Mouse (Mus musculus) gastrocnemius, postnatal 10 days (tissue): ENCODE measurements around the gene Pate4. TPM values are rescaled to one million over a fixed set of nuclear protein-coding genes. Genes with fewer than 3 reads are reported as not detected.

Experiments used
- total RNA-seq, 2 experiments: library from RNA; stranded (reverse); gene quantifications; 2 replicates each; pipeline ENCODE4 v1.2.3; 2021

Gene Pate4
- total RNA-seq, 2 experiments from 2014 or later = not detected

Other genes with a start within 250 kb of the Pate4 start
- 10 to 100 TPM; 29.5 to 37.8 TPM for gene Cdon, start 190.8 kb downstream of the Pate4 start, total RNA-seq
- not detected for gene Gm1113, start 93.7 kb downstream of the Pate4 start, total RNA-seq
- under 1 TPM; 0.05 to 0.09 TPM for gene Ddx25, start 53.4 kb downstream of the Pate4 start, total RNA-seq
- gene Pus3, start 53.3 kb downstream of the Pate4 start, total RNA-seq = 10 to 100 TPM; 10.6 to 11.9 TPM
- under 1 TPM; 0.23 to 0.52 TPM for gene Pate2, start 41.7 kb downstream of the Pate4 start, total RNA-seq
- gene Hyls1, start 41.5 kb downstream of the Pate4 start, total RNA-seq = 1 to 10 TPM; 1.4 to 2.3 TPM
- not detected for gene Pate3, start 36.3 kb upstream of the Pate4 start, total RNA-seq
- gene Pate1, start 75.4 kb upstream of the Pate4 start, total RNA-seq = not detected
- gene Gm17677, start 129.1 kb upstream of the Pate4 start, total RNA-seq = not detected
- not detected for gene Gm17727, start 166.2 kb upstream of the Pate4 start, total RNA-seq
- not detected for gene Gm27235, start 178.2 kb upstream of the Pate4 start, total RNA-seq
- not detected for gene D730048I06Rik, start 178.2 kb upstream of the Pate4 start, total RNA-seq
- not detected for gene 9230110F15Rik, start 232.2 kb upstream of the Pate4 start, total RNA-seq